Mouse (Mus musculus) limb, embryonic 14.5 days (tissue): ENCODE data around the gene Pxt1. TPM values are rescaled to one million over a fixed set of nuclear protein-coding genes. Genes with fewer than 3 reads are reported as not detected.

Source experiments
- ATAC-seq: fragments of 200-750 bp; cut with Nextera tagmentation; 2 replicates; pipeline ENCODE4 v1.8.0; 2017; ENCODE audit warnings: low read depth, moderate number of reproducible peaks, moderate TSS enrichment; ENCODE audit not compliant: low FRiP score
- DNase-seq: peaks from one replicate; pipeline ENCODE4 v3.0.0-alpha.2; 2015; ENCODE audit warnings: low spot score
- H3K27ac ChIP-seq: fragments of 300-500 bp; sonication (generic); replicated peaks from 2 replicates; pipeline ENCODE4 v1.5.1; 2014; ENCODE audit warnings: low read depth, mild to moderate bottlenecking, low read length, moderate library complexity, mixed read lengths
- H3K27me3 ChIP-seq: fragments of 300-500 bp; sonication (generic); 2 replicates; pipeline ENCODE4 v1.6.1; 2014; ENCODE audit warnings: low read length, mixed read lengths; ENCODE audit not compliant: control insufficient read depth, insufficient read depth
- H3K36me3 ChIP-seq: fragments of 300-500 bp; sonication (generic); 2 replicates; pipeline ENCODE4 v1.6.1; 2014; ENCODE audit warnings: mild to moderate bottlenecking, low read length, moderate library complexity, mixed read lengths; ENCODE audit not compliant: control insufficient read depth, insufficient read depth
- H3K4me1 ChIP-seq: fragments of 300-500 bp; sonication (generic); 2 replicates; pipeline ENCODE4 v1.6.1; 2014; ENCODE audit warnings: antibody characterized with exemption, low read length, mixed read lengths; ENCODE audit not compliant: control insufficient read depth, insufficient read depth
- H3K4me2 ChIP-seq: fragments of 300-500 bp; sonication (generic); replicated peaks from 2 replicates; pipeline ENCODE4 v1.6.1; 2014; ENCODE audit warnings: low read depth, mild to moderate bottlenecking, low read length, moderate library complexity; ENCODE audit not compliant: severe bottlenecking
- H3K4me3 ChIP-seq: fragments of 300-500 bp; sonication (generic); replicated peaks from 2 replicates; pipeline ENCODE4 v1.5.1; 2014; ENCODE audit warnings: low read length
- H3K9ac ChIP-seq: fragments of 300-500 bp; sonication (generic); 2 replicates; pipeline ENCODE4 v1.6.1; 2014; ENCODE audit warnings: mild to moderate bottlenecking, low read depth, low read length, moderate library complexity; ENCODE audit not compliant: severe bottlenecking
- H3K9me3 ChIP-seq: fragments of 300-500 bp; sonication (generic); 2 replicates; pipeline ENCODE4 v1.6.1; 2016; ENCODE audit warnings: low read length; ENCODE audit not compliant: control insufficient read depth
- POLR2A ChIP-seq: fragments of 200-500 bp; IDR thresholded peaks from 2 replicates; pipeline ENCODE4 v1.8.0; 2012; ENCODE audit warnings: inconsistent platforms, mild to moderate bottlenecking, moderate library complexity, borderline replicate concordance; ENCODE audit not compliant: insufficient read depth, insufficient read length; ENCODE audit errors: extremely low read depth
- WGBS: fragments of 180-500 bp; shearing (Covaris S2); extraction: QIAGEN DNeasy Blood & Tissue Kit; methylation state at CpG from one replicate; pipeline ENCODE4 v1.1.7; 2014; 5-methylcytosine and 5-hydroxymethylcytosine counted together
- polyA plus RNA-seq, 2 experiments: library from polyadenylated mRNA; depleted of rRNA in 1 of 2; stranded (reverse) in 1 of 2; unstranded in 1 of 2; fragments of >200 nt; fragmentation: Nextera tagmentation in 1 of 2; extraction: Ambion mirVana in 1 of 2; gene quantifications; 2 replicates each; pipeline versions ENCODE4 v1.2.1 to v1.2.3; 2012 to 2014

The Pxt1 gene
- polyA plus RNA-seq, 2 experiments, result 0.20 TPM; not detected in 1

DNA sequence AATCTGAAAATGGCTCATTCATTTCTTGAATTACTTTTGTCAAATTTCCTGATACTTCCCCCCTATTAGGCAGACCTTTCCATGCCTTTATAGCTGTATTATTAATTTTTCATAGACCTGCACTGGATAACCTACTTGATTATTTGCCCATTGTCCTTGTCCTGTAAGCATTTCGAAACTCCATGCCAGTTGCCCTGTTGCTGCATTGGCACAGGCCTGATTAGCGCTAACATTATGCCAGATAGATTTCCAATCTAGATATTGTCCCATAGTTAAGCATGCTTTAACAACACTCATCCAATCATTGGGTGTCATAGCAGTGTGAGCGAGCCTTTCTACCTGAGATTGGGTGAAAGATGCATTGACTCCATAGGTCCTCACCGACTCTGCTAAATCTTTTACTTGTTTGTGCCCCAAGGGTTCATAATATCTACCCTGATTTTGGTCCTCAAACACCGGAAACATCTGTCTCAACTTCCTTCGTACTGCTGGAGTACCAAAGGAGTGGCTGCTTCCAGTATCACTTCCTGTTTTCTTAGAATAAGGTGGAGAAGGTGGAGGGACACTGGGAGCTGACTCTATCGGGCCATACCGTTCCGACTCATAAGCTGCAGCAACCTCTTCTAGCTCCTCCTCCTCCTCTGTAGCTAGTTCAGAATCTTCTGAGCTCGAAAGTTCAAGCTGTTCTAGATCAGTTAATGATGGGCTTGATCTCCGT, 49.4 kb downstream of the Pxt1 start:
- no peaks in the 10 kb centered on the region for H3K4me1 ChIP-seq
- no peak for TF ChIP-seq POLR2A
- ATAC-seq (no peak), DNase-seq (no peak)
- H3K27ac ChIP-seq, result no peak overlapping the region
- H3K36me3 ChIP-seq, result no peaks in the 10 kb centered on the region
- H3K4me2 ChIP-seq, result no peak overlapping the region
- H3K9ac ChIP-seq, result no peak overlapping the region
- WGBS, result 84% methylated on average over 11 of the region's 11 CpGs
- no peaks in the 10 kb centered on the region for H3K27me3 ChIP-seq
- no peaks in the 10 kb centered on the region for H3K9me3 ChIP-seq
- H3K4me3 ChIP-seq, result no peak overlapping the region

DNA sequence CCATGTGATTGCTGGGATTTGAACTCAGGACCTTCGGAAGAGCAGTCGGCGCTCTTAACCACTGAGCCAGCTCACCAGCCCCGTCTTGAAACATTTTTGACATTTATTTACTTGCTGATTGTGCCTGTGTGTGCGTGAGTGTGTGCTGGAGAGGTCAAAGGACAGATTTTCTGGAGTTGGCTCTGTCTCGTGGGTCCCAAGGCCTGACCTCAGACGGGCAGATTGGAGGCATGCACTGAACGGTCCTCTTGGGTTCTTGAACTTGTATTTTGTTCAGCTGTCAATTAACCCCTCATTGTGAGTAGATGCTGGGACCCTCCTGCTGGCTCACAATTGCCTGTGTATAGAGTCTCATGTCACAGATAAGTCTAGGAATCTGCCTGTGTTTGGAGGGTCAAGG, 57.4 kb downstream of the Pxt1 start:
- Histone ChIP-seq H3K4me2 (no peak overlapping the region), H3K4me1 (no peaks in the 10 kb centered on the region), H3K4me3 (no peak overlapping the region), H3K36me3 (no peaks in the 10 kb centered on the region), H3K27me3 (no peaks in the 10 kb centered on the region), H3K9me3 (no peaks in the 10 kb centered on the region), H3K27ac (no peak overlapping the region), H3K9ac (no peak overlapping the region)
- no peak for TF ChIP-seq POLR2A
- WGBS, result 82% methylated on average over 8 of the region's 8 CpGs
- ATAC-seq (no peak), DNase-seq (no peak)

DNA sequence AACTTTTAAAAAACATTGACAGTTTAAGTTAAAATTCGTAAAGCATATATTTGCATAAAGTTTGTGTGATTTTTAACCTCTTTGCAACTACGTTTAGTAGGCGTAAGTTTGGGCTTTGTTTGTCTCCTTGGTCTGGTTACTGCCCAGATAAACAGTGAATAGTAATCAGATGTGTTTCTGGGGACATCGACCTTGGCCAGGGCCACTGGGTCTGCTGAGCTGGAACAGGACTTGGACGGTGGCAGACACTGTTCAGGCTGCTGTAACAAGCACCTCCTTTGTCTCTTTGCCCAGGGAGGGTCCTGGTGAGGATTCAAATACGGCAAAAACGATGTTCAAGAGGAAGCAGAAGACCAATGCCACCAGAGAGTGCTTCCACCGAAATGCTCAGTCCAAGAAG, 58.4 kb downstream of the Pxt1 start:
- no peak overlapping the region for H3K4me2 ChIP-seq
- 86% methylated on average over 8 of the region's 8 CpGs for WGBS
- no peak for DNase-seq

More for the DNA sequence above, 58.4 kb downstream of the Pxt1 start:
- Histone ChIP-seq H3K4me1 (no peaks in the 10 kb centered on the region), H3K27me3 (no peaks in the 10 kb centered on the region), H3K27ac (no peak overlapping the region), H3K9me3 (no peaks in the 10 kb centered on the region), H3K9ac (no peak overlapping the region), H3K36me3 (no peaks in the 10 kb centered on the region), H3K4me3 (no peak overlapping the region)
- no peak for ATAC-seq
- TF ChIP-seq POLR2A, result no peak

Other genes with a start within 250 kb of the Pxt1 start
- gene AC170998.1, start 217.8 kb downstream of the Pxt1 start, polyA plus RNA-seq (2012; rRNA removed), result 0.26 and 0.54 TPM in 2 replicates
- 1.9 and 2.2 TPM in 2 replicates for gene AC170998.1, start 217.8 kb downstream of the Pxt1 start, polyA plus RNA-seq (2014; fragmentation: Nextera tagmentation; extraction: Ambion mirVana)
- gene Mapk13, start 174.5 kb downstream of the Pxt1 start, polyA plus RNA-seq (2012; rRNA removed), result 38.3 and 39.4 TPM in 2 replicates
- gene Mapk13, start 174.5 kb downstream of the Pxt1 start, polyA plus RNA-seq (2014; fragmentation: Nextera tagmentation; extraction: Ambion mirVana), result 47.4 and 55.6 TPM in 2 replicates
- gene Brpf3, start 142.8 kb downstream of the Pxt1 start, polyA plus RNA-seq (2012; rRNA removed), result 70.0 and 77.8 TPM in 2 replicates
- 11.0 and 12.9 TPM in 2 replicates for gene Brpf3, start 142.8 kb downstream of the Pxt1 start, polyA plus RNA-seq (2014; fragmentation: Nextera tagmentation; extraction: Ambion mirVana)
- 2.3 and 2.7 TPM in 2 replicates for gene Pnpla1, start 85.4 kb downstream of the Pxt1 start, polyA plus RNA-seq (2012; rRNA removed)
- 4.5 and 5.0 TPM in 2 replicates for gene Pnpla1, start 85.4 kb downstream of the Pxt1 start, polyA plus RNA-seq (2014; fragmentation: Nextera tagmentation; extraction: Ambion mirVana)
- 0.35 and 0.37 TPM in 2 replicates for gene 4930539E08Rik, start 28.5 kb downstream of the Pxt1 start, polyA plus RNA-seq (2012; rRNA removed)
- gene 4930539E08Rik, start 28.5 kb downstream of the Pxt1 start, polyA plus RNA-seq (2014; fragmentation: Nextera tagmentation; extraction: Ambion mirVana), result 0.07 and 0.18 TPM in 2 replicates
- gene Kctd20, start 8.1 kb upstream of the Pxt1 start, polyA plus RNA-seq (2012; rRNA removed), result 66.6 and 70.1 TPM in 2 replicates
- 82.9 and 96.3 TPM in 2 replicates for gene Kctd20, start 8.1 kb upstream of the Pxt1 start, polyA plus RNA-seq (2014; fragmentation: Nextera tagmentation; extraction: Ambion mirVana)
- 115 TPM in 2 replicates for gene Stk38, start 64.2 kb upstream of the Pxt1 start, polyA plus RNA-seq (2012; rRNA removed)
- 86.6 and 99.3 TPM in 2 replicates for gene Stk38, start 64.2 kb upstream of the Pxt1 start, polyA plus RNA-seq (2014; fragmentation: Nextera tagmentation; extraction: Ambion mirVana)
- 385 and 390 TPM in 2 replicates for gene Srsf3, start 88.8 kb upstream of the Pxt1 start, polyA plus RNA-seq (2012; rRNA removed)
- 561 and 596 TPM in 2 replicates for gene Srsf3, start 88.8 kb upstream of the Pxt1 start, polyA plus RNA-seq (2014; fragmentation: Nextera tagmentation; extraction: Ambion mirVana)
- 61.6 and 63.6 TPM in 2 replicates for gene Cdkn1a, start 147.1 kb upstream of the Pxt1 start, polyA plus RNA-seq (2012; rRNA removed)
- 114 and 164 TPM in 2 replicates for gene Cdkn1a, start 147.1 kb upstream of the Pxt1 start, polyA plus RNA-seq (2014; fragmentation: Nextera tagmentation; extraction: Ambion mirVana)
- gene Rab44, start 170.3 kb upstream of the Pxt1 start, polyA plus RNA-seq (2012; rRNA removed), result 2.4 and 2.8 TPM in 2 replicates
- 1.4 and 1.5 TPM in 2 replicates for gene Rab44, start 170.3 kb upstream of the Pxt1 start, polyA plus RNA-seq (2014; fragmentation: Nextera tagmentation; extraction: Ambion mirVana)